Mouse (Mus musculus) limb, embryonic 15.5 days (tissue): ENCODE measurements around the gene Fxyd2. TPM values are rescaled to one million over a fixed set of nuclear protein-coding genes. Genes with fewer than 3 reads are reported as not detected.

ENCODE experiments used
- ATAC-seq: fragments of 200-750 bp; cut with Nextera tagmentation; 2 replicates; pipeline ENCODE4 v1.8.0; 2017; ENCODE audit warnings: low read depth, moderate TSS enrichment; ENCODE audit not compliant: insufficient number of reproducible peaks, low FRiP score, low TSS enrichment
- H3K27ac ChIP-seq: fragments of 300-500 bp; sonication (generic); 2 replicates; pipeline ENCODE4 v1.5.1; 2015; ENCODE audit warnings: moderate library complexity, mild to moderate bottlenecking, inconsistent platforms
- H3K27me3 ChIP-seq: fragments of 300-500 bp; sonication (generic); 2 replicates; pipeline ENCODE4 v1.6.1; 2015; ENCODE audit warnings: inconsistent platforms
- H3K36me3 ChIP-seq: fragments of 300-500 bp; sonication (generic); 2 replicates; pipeline ENCODE4 v1.6.1; 2015; ENCODE audit warnings: inconsistent platforms
- H3K4me1 ChIP-seq: fragments of 300-500 bp; sonication (generic); 2 replicates; pipeline ENCODE4 v1.6.1; 2015; ENCODE audit warnings: inconsistent platforms
- H3K4me2 ChIP-seq: fragments of 300-500 bp; sonication (generic); 2 replicates; pipeline ENCODE4 v1.6.1; 2015; ENCODE audit warnings: mild to moderate bottlenecking, inconsistent platforms
- H3K4me3 ChIP-seq: fragments of 300-500 bp; sonication (generic); 2 replicates; pipeline ENCODE4 v1.5.1; 2015; ENCODE audit warnings: mild to moderate bottlenecking, inconsistent platforms
- H3K9ac ChIP-seq: fragments of 300-500 bp; sonication (generic); 2 replicates; pipeline ENCODE4 v1.6.1; 2015; ENCODE audit warnings: inconsistent platforms
- H3K9me3 ChIP-seq: fragments of 300-500 bp; sonication (generic); 2 replicates; pipeline ENCODE4 v1.6.1; 2016; ENCODE audit warnings: inconsistent platforms
- WGBS: fragments of 180-500 bp; shearing (Covaris S2); methylation state at CpG from one replicate; pipeline ENCODE4 v1.1.7; 2015; 5-methylcytosine and 5-hydroxymethylcytosine counted together
- polyA plus RNA-seq: library from polyadenylated mRNA; unstranded; fragments of >200 nt; fragmentation: Nextera tagmentation; extraction: Ambion mirVana; gene quantifications from 2 replicates; pipeline ENCODE4 v1.2.1, GENCODE M21; 2015

The Fxyd2 gene
- 3.0 and 4.7 TPM in 2 replicates for polyA plus RNA-seq

DNA sequence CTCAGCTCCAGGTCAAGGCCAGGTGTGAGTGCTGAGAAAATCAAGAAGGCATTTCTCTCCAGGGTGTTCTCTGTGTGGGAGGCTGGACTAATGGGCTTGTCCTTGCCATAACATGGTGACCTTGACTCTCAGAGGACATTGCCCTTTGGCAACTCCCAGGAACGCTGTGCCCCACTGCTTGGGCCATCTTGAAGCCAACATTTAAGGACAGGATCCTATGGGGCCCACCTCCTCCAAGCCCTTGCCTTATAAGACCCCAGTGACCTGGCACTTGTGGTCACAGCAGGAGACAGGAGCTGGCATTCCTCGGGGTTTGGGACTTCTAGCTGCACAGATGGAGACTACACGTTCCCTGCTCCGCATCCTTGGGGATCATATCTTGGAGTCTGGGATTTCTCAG lies at the start of gene Fxyd2:
Fxyd2 (plus strand) TSS at position 236 of the 400 bp plus-strand sequence.
- no peaks in the 10 kb centered on the region for H3K9me3 ChIP-seq
- WGBS, result 62% methylated on average over 4 of the region's 4 CpGs
- H3K36me3 ChIP-seq, result peaks cover 8% of the 10 kb centered on the region; the same call in 1 of the 2 replicates
- ATAC-seq, result no peak
- no peaks in the 10 kb centered on the region for H3K4me1 ChIP-seq
- no peak within 1 kb of the TSS for H3K4me3 ChIP-seq
- H3K9ac ChIP-seq, result no peak within 1 kb of the TSS
- no peak within 1 kb of the TSS for H3K4me2 ChIP-seq
- no peak within 1 kb of the TSS for H3K27ac ChIP-seq
- peaks cover 22% of the 10 kb centered on the region for H3K27me3 ChIP-seq

DNA sequence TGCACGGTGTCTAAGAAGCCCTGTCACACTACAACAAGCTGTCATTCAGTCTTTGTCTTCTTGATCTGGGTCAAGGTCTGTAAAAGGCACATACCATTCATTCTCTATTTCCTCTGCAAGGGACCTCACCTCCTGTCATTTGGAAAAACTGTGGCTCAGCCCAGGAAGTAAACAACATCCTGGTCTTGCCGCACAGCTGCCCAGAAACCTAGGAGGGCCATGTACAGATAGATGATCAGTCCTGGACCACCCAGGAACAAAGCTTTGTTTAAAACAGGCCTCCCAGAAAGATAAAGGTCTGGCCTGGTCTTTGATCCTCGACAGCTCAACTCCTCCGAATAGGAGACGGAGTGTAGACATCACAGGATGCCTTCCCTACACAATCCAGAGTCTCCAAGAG lies 49.6 kb upstream of the Fxyd2 start:
- no peak for ATAC-seq
- Histone ChIP-seq H3K4me2 (no peak overlapping the region), H3K9me3 (no peaks in the 10 kb centered on the region), H3K27ac (no peak overlapping the region), H3K36me3 (no peaks in the 10 kb centered on the region), H3K9ac (no peak overlapping the region), H3K4me3 (no peak overlapping the region), H3K27me3 (no peaks in the 10 kb centered on the region), H3K4me1 (no peaks in the 10 kb centered on the region)
- WGBS, result 35% methylated on average over 5 of the region's 5 CpGs

DNA sequence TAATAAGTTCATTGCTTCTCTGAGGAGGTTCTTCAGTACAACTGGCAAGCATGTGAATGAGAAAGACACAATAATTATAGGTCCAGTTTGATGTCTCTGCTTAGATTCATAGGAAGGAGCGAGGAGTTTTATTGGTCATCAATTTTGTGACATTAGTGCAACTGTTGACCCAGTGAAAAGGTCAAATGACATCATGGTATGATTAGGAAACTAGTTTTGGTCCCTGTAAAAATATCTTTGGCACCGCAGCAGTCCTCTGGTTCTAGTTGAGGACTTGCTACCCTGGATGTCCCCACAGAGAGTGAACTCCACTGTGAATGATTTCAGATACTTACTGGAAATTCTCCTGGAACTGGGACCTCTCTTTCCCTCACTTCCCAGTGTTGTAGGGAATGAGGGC lies 44.3 kb upstream of the Fxyd2 start:
- Histone ChIP-seq H3K27me3 (no peaks in the 10 kb centered on the region), H3K27ac (no peak overlapping the region), H3K36me3 (no peaks in the 10 kb centered on the region), H3K9me3 (no peaks in the 10 kb centered on the region), H3K4me2 (no peak overlapping the region), H3K4me3 (no peak overlapping the region), H3K9ac (no peak overlapping the region), H3K4me1 (0 out of 2 replicates have a peak, but pooled peaks cover 6% of the 10 kb centered on the region)
- 70% methylated on average over 2 of the region's 2 CpGs for WGBS
- ATAC-seq, result no peak

DNA sequence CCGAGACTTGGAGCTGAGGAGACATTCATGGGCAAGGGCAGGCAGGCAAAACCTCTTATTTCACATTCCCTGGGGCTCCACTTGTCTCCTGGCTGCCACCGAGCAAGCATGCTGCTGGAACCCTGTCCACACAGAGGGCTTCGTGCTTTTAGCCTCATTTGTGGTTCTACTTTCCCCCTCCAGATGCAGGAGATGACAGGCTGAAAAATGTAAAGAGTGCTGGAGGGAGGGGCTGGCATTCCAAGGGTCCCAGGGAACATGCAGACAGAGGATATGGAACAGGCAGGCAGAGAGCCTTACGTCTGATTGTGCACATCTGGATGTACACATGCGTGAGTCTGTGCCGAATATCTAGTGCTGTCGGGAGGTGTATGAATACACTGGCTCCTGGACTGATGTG lies 41.1 kb upstream of the Fxyd2 start:
- ATAC-seq, result no peak
- Histone ChIP-seq H3K9me3 (no peaks in the 10 kb centered on the region), H3K27me3 (no peaks in the 10 kb centered on the region), H3K4me3 (no peak overlapping the region), H3K36me3 (no peaks in the 10 kb centered on the region), H3K9ac (no peak overlapping the region), H3K4me2 (no peak overlapping the region), H3K27ac (no peak overlapping the region), H3K4me1 (0 out of 2 replicates have a peak, but pooled peaks cover 6% of the 10 kb centered on the region)
- 34% methylated on average over 7 of the region's 7 CpGs for WGBS

DNA sequence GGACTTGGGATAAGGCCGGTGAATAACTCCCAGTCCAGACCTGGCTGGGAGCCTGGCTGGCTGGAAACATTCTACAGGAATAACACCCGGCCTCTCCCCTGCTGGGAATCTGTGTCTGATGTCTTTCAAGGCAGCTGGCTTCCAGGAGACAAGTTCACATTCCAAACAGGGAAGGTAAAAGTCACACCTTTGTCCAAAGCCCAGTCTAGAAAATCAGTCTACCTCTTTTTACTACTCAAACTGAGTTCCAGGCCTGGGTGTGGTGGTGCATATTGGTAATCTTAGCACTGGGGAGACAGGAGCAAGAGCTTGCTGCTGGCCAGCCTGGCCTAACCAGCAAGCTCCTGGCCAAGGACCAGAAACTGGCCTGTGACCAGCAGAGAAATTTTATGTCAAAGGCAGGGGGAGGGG lies 37.4 kb upstream of the Fxyd2 start:
- H3K27ac ChIP-seq, result peak overlapping the region; percentile 62
- 21% methylated on average over 2 of the region's 2 CpGs for WGBS
- no peak overlapping the region for H3K4me3 ChIP-seq
- H3K27me3 ChIP-seq, result no peaks in the 10 kb centered on the region
- H3K36me3 ChIP-seq, result no peaks in the 10 kb centered on the region
- no peaks in the 10 kb centered on the region for H3K9me3 ChIP-seq
- H3K9ac ChIP-seq, result no peak overlapping the region
- peak; percentile 68 for ATAC-seq
- H3K4me1 ChIP-seq, result 0 out of 2 replicates have a peak, but pooled peaks cover 6% of the 10 kb centered on the region
- H3K4me2 ChIP-seq, result no peak overlapping the region

DNA sequence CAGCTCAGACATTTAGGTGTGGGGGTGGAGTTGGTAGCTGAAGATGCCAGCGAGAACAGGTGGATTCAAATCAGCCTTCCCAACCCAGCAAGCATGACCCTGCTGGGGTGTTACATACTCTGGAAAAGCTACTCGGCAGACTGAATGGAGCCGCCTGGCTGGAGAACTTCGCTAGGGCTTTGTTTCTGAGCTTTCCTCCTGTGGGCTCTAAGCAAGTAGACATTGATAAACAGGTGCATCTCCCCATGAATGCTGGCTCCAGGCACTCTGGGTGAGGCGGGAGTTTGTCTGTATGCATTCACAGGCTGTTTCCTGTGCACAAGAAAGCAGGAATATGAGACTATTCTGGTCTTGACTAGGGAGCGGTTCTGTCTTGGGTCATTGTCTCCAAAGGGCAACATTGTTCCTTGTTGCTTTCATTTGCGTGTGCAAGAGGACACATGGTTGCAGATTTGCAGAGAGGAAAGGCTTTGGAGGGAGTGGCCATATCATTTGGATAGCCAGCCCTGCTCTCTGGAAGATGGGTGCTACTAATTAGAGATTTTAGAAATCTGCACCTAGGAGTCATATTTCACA lies 35.7 kb upstream of the Fxyd2 start:
- WGBS, result 61% methylated on average over 7 of the region's 7 CpGs
- H3K36me3 ChIP-seq, result no peaks in the 10 kb centered on the region
- H3K4me2 ChIP-seq, result no peak overlapping the region
- no peak overlapping the region for H3K9ac ChIP-seq
- no peaks in the 10 kb centered on the region for H3K4me1 ChIP-seq
- no peak overlapping the region for H3K4me3 ChIP-seq
- ATAC-seq, result no peak
- no peak overlapping the region for H3K27ac ChIP-seq
- H3K9me3 ChIP-seq, result no peaks in the 10 kb centered on the region
- no peaks in the 10 kb centered on the region for H3K27me3 ChIP-seq

DNA sequence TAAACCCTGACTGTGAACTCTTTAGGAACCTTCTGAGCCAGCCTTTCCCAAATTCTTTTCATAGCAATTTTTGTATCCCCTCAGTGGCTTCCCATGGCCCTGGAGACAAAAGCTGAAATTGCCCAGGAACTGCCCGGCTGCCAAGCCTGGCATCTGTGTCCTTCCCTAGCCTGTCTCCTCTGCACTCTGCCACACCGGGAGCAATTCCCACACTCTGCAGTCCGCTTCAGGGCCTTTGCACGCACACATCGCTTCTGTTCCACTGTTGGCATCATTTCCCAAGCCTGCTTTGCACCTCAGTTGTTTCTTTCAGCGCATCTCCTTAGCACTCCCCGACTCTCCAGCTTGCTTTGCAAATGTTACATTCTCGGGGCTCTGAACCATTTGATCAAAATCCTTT lies 31.8 kb upstream of the Fxyd2 start:
- H3K9ac ChIP-seq, result no peak overlapping the region
- WGBS, result 78% methylated on average over 8 of the region's 8 CpGs
- H3K4me1 ChIP-seq, result peaks cover 10% of the 10 kb centered on the region

DNA sequence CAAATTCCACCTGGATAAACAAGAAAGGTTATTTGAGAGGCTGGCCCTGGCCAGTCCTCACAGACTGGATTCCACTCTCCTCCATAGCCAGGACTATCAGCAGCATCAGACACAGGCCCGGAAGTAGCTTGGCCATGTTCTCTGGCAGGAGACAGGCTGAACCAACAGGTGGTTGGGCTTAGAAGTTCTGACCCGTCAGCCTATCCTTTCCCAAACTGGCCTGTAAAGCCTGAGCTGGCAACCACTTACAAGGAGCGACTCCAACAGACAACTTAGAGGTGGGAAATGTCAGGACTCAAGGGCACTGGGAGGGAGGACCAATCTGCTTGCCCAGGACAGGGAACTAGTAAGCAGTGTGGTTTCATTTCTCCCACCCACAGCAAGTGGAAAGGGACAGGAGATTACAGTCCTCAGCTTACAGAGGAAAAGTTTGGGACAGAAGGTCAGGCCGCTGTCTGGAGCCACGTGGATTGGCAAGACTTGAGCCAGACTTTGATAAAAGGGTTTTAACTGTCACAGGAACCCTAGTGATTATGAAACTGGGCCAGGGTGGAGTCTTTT lies 31.0 kb upstream of the Fxyd2 start:
- H3K4me2 ChIP-seq, result no peak overlapping the region
- H3K4me1 ChIP-seq, result peaks cover 14% of the 10 kb centered on the region
- no peak overlapping the region for H3K4me3 ChIP-seq
- no peak for ATAC-seq
- H3K9ac ChIP-seq, result no peak overlapping the region
- H3K27me3 ChIP-seq, result peaks cover 3% of the 10 kb centered on the region; the same call in 1 of the 2 replicates
- no peak overlapping the region for H3K27ac ChIP-seq
- no peaks in the 10 kb centered on the region for H3K36me3 ChIP-seq
- no peaks in the 10 kb centered on the region for H3K9me3 ChIP-seq
- 54% methylated on average over 5 of the region's 5 CpGs for WGBS

More for the DNA sequence above, 31.8 kb upstream of the Fxyd2 start:
- no peak overlapping the region for H3K4me2 ChIP-seq
- H3K27me3 ChIP-seq, result peaks cover 3% of the 10 kb centered on the region; the same call in 1 of the 2 replicates
- H3K36me3 ChIP-seq, result no peaks in the 10 kb centered on the region
- H3K27ac ChIP-seq, result no peak overlapping the region
- ATAC-seq, result no peak
- H3K4me3 ChIP-seq, result no peak overlapping the region
- H3K9me3 ChIP-seq, result no peaks in the 10 kb centered on the region

DNA sequence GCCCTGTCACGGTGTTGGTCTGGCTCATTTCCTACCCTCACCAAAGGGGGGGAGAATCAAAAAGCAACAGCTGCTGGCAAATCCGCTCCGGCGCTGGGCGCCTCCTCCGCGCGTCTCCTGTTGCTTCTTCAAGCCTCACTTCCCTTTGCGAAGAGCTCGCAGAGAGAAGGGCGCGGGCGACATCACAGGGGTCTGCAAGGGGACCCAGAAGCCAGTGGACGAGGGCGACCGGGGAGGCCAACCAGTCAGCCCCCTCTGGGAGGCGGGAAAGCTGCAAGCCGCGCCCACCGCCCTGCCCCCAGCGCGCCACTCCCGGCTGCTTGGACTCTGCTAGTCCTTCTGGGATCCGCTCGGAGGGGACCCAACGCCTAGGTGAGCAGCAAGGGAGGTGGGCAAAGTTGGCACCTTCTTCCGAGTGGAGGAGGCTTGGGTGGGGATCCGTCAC lies 29.3 kb upstream of the Fxyd2 start, which contains the start of gene Fxyd6:
Fxyd6 (plus strand) TSS at position 69 of the 445 bp plus-strand sequence.
- H3K36me3 ChIP-seq, result no peaks in the 10 kb centered on the region
- H3K27ac ChIP-seq, result peak within 1 kb of the TSS; percentile 44
- peak within 1 kb of the TSS; percentile 51 for H3K9ac ChIP-seq
- H3K27me3 ChIP-seq, result peaks cover 3% of the 10 kb centered on the region; the same call in 1 of the 2 replicates
- H3K9me3 ChIP-seq, result no peaks in the 10 kb centered on the region
- peak within 1 kb of the TSS; percentile 85 for H3K4me2 ChIP-seq
- under 1% methylated on average over 28 of the region's 28 CpGs for WGBS
- ATAC-seq, result 0 out of 2 replicates have a peak, but pooled peaks have one; percentile 56
- H3K4me3 ChIP-seq, result peak within 1 kb of the TSS; percentile 62
- peaks cover 22% of the 10 kb centered on the region for H3K4me1 ChIP-seq

DNA sequence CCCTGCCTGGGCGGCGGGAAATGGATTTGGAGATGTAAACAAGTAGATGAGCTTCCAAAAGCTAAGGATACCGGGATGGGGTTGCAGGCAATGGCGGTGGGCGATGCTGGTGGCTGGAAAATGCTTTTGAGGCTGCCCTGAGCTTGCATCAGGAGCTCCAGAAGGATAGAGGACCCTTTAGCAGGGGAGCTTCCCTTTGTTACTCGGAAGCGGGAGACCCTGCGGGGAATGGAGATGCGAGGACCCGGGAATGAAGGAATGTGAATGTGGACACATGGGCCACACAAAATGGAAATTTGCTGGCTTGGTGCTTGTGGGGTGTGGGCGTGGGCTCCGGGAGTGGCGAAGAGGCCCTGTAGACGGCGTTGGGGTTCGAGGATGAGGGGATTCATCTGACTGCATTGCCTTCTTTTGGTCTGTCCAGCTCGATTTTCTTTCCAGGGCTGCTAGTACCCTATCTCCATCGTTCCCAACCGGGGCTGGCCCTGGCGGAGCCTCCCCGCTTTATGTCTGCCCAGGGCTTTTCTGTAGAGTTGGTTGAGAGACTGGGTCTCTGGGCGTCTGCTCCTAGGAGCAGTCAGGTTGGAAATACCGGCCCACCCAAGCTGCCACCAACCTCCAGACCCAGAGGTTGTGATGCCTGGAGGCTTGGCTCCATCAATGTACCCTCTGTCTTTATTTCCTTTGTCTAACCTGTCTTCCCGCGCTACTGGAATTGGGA lies 28.7 kb upstream of the Fxyd2 start:
- ATAC-seq, result no peak
- Histone ChIP-seq H3K4me2 (peak overlapping the region; percentile 85), H3K9ac (peak overlapping the region; percentile 51), H3K27me3 (peaks cover 3% of the 10 kb centered on the region; the same call in 1 of the 2 replicates), H3K9me3 (no peaks in the 10 kb centered on the region), H3K4me3 (peak overlapping the region; percentile 62), H3K36me3 (no peaks in the 10 kb centered on the region), H3K27ac (peak overlapping the region; percentile 44), H3K4me1 (peaks cover 24% of the 10 kb centered on the region)
- WGBS, result 6% methylated on average over 25 of the region's 25 CpGs

DNA sequence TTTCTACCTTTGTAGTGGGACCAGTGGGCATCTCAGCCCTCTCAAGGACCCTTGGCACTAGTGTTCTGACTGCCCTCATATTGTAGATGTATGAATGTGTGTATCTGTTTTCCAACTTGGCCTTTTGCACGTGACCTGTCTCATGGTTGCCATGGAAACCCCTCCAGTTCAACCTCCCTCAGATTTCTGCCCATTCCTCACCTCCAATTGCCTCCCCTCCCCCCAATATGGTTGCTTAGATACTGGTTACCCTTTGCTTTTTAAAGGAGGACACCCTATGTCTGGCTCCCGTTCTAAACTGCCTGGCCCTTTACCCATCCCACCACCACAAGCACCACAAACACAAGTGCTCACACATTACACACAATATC lies 28.1 kb upstream of the Fxyd2 start:
- peaks cover 25% of the 10 kb centered on the region for H3K4me1 ChIP-seq
- no peak for ATAC-seq
- H3K9ac ChIP-seq, result no peak overlapping the region
- peak overlapping the region; percentile 62 for H3K4me3 ChIP-seq
- WGBS, result 48% methylated on average over 2 of the region's 2 CpGs
- peak overlapping the region; percentile 85 for H3K4me2 ChIP-seq
- H3K27me3 ChIP-seq, result peaks cover 3% of the 10 kb centered on the region; the same call in 1 of the 2 replicates
- H3K27ac ChIP-seq, result 0 out of 2 replicates have a peak overlapping the region, but pooled peaks have one; percentile 44
- H3K9me3 ChIP-seq, result no peaks in the 10 kb centered on the region
- H3K36me3 ChIP-seq, result no peaks in the 10 kb centered on the region

DNA sequence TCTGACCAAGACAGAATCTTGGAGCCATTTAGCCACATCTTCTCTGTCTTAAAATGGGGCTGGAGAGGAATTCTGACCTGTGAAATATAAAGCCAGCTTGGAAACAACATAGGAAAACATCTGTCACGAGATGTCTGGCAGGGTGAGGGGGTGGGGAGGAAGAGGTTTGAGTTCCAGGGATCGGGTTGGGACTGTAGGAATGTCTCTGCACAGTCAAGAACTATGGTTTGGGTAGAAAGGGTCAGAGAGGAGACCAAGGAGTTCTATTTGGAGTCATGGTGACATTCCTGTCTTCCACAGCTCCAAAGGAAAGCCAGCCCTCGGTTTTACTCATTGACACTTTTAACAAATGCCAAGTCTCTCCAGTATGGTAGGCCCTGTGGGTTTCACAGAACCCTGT lies 25.6 kb upstream of the Fxyd2 start:
- WGBS, result 57% methylated on average over 3 of the region's 3 CpGs
- H3K27me3 ChIP-seq, result peaks cover 3% of the 10 kb centered on the region; the same call in 1 of the 2 replicates
- H3K36me3 ChIP-seq, result no peaks in the 10 kb centered on the region
- no peak overlapping the region for H3K4me3 ChIP-seq
- H3K9ac ChIP-seq, result no peak overlapping the region
- H3K27ac ChIP-seq, result no peak overlapping the region
- no peak overlapping the region for H3K4me2 ChIP-seq
- ATAC-seq, result no peak
- no peaks in the 10 kb centered on the region for H3K9me3 ChIP-seq
- H3K4me1 ChIP-seq, result peaks cover 25% of the 10 kb centered on the region
